Mouse (Mus musculus) midbrain, embryonic 11.5 days (tissue): ENCODE measurements around the gene Pih1d1. TPM values are rescaled to one million over a fixed set of nuclear protein-coding genes. Genes with fewer than 3 reads are reported as not detected.
A peak's percentile ranks its signal among the peaks of the same experiment; 100 is the strongest.
"Not testable (repeated sequence)": the region's sequence is repeated elsewhere in the genome, so short reads cannot be mapped to it uniquely, and the experiment has no call there.

ENCODE experiments used
- ATAC-seq: fragments of 200-750 bp; cut with Nextera tagmentation; 2 replicates; pipeline ENCODE4 v1.8.0; 2017; ENCODE audit warnings: moderate TSS enrichment, moderate library complexity; ENCODE audit not compliant: low FRiP score
- DNase-seq: peaks from one replicate; pipeline ENCODE4 v3.0.0; 2015; ENCODE audit warnings: low spot score; ENCODE audit errors: missing footprints
- H3K27ac ChIP-seq: fragments of 300-500 bp; sonication (generic); 2 replicates; pipeline ENCODE4 v1.5.1; 2014; ENCODE audit warnings: low read depth, low read length
- H3K27me3 ChIP-seq: fragments of 300-500 bp; sonication (generic); 2 replicates; pipeline ENCODE4 v1.6.1; 2014; ENCODE audit warnings: mild to moderate bottlenecking, low read length, moderate library complexity, mixed read lengths; ENCODE audit not compliant: control insufficient read depth, insufficient read depth
- H3K36me3 ChIP-seq: fragments of 300-500 bp; sonication (generic); 2 replicates; pipeline ENCODE4 v1.6.1; 2014; ENCODE audit warnings: mild to moderate bottlenecking, low read length, moderate library complexity, mixed read lengths; ENCODE audit not compliant: control insufficient read depth, insufficient read depth
- H3K4me1 ChIP-seq: fragments of 300-500 bp; sonication (generic); 2 replicates; pipeline ENCODE4 v1.6.1; 2014; ENCODE audit warnings: low read length; ENCODE audit not compliant: control insufficient read depth, insufficient read depth
- H3K4me2 ChIP-seq: fragments of 300-500 bp; sonication (generic); 2 replicates; pipeline ENCODE4 v1.6.1; 2014; ENCODE audit warnings: mild to moderate bottlenecking, moderate library complexity
- H3K4me3 ChIP-seq: fragments of 300-500 bp; sonication (generic); 2 replicates; pipeline ENCODE4 v1.5.1; 2014; ENCODE audit warnings: low read depth, low read length
- H3K9ac ChIP-seq: fragments of 300-500 bp; sonication (generic); 2 replicates; pipeline ENCODE4 v1.6.1; 2014; ENCODE audit warnings: low read length
- H3K9me3 ChIP-seq: fragments of 300-500 bp; sonication (generic); 2 replicates; pipeline ENCODE4 v1.6.1; 2016; ENCODE audit warnings: low read length; ENCODE audit not compliant: control insufficient read depth
- WGBS: fragments of 180-500 bp; shearing (Covaris S2); extraction: QIAGEN DNeasy Blood & Tissue Kit; methylation state at CpG from one replicate; pipeline ENCODE4 v1.1.7; 2014; 5-methylcytosine and 5-hydroxymethylcytosine counted together
- polyA plus RNA-seq: library from polyadenylated mRNA; unstranded; fragments of >200 nt; fragmentation: Nextera tagmentation; extraction: Ambion mirVana; gene quantifications from 2 replicates; pipeline ENCODE4 v1.2.1, GENCODE M21; 2014

Pih1d1 gene
- polyA plus RNA-seq, 1 experiment from 2014 or later: 105 TPM

GRCm38 (mm10) chr7:45151303-45151702, 2.8 kb upstream of the Pih1d1 start:
- Histone ChIP-seq H3K27me3 (no peaks in the 10 kb centered on the region), H3K36me3 (no peaks in the 10 kb centered on the region), H3K4me2 (no peak overlapping the region), H3K4me3 (no peak overlapping the region), H3K9ac (no peak overlapping the region), H3K27ac (no peak overlapping the region), H3K9me3 (no peaks in the 10 kb centered on the region), H3K4me1 (peaks cover 11% of the 10 kb centered on the region)
- ATAC-seq: no peak
- no peak for DNase-seq
- WGBS: 82% methylated on average over 11 of the region's 11 CpGs

GRCm38 (mm10) chr7:45153052-45153451, 1.1 kb upstream of the Pih1d1 start:
- 91% methylated on average over 2 of the region's 2 CpGs for WGBS
- H3K27ac ChIP-seq, H3K36me3 ChIP-seq, H3K27me3 ChIP-seq, H3K9ac ChIP-seq, DNase-seq, ATAC-seq, H3K9me3 ChIP-seq: not testable (repeated sequence)
- Histone ChIP-seq H3K4me1 (peaks cover 11% of the 10 kb centered on the region), H3K4me3 (peak overlapping the region; percentile 56; the same call in 1 of the 2 replicates), H3K4me2 (peak overlapping the region; percentile 73; the same call in 1 of the 2 replicates)

GRCm38 (mm10) chr7:45153586-45153985, 517 bp upstream of the Pih1d1 start:
- Histone ChIP-seq H3K27ac (peak overlapping the region; percentile 84), H3K9ac (peak overlapping the region; percentile 77), H3K27me3 (no peaks in the 10 kb centered on the region), H3K4me1 (peaks cover 11% of the 10 kb centered on the region), H3K4me2 (peak overlapping the region; percentile 73), H3K36me3 (no peaks in the 10 kb centered on the region), H3K4me3 (peak overlapping the region; percentile 56), H3K9me3 (no peaks in the 10 kb centered on the region)
- ATAC-seq: no peak
- no peak for DNase-seq
- 2% methylated on average over 5 of the region's 5 CpGs for WGBS

GRCm38 (mm10) chr7:45154993-45155514, 951 bp downstream of the Pih1d1 start:
- H3K9ac ChIP-seq: no peak overlapping the region
- H3K4me3 ChIP-seq: peak overlapping the region; percentile 56; the same call in 1 of the 2 replicates
- DNase-seq: peak; percentile 87
- H3K27ac ChIP-seq: no peak overlapping the region
- no peak; the same call in 1 of the 2 replicates for ATAC-seq
- H3K27me3 ChIP-seq: no peaks in the 10 kb centered on the region
- WGBS: 84% methylated on average over 12 of the region's 12 CpGs
- H3K4me1 ChIP-seq: peaks cover 8% of the 10 kb centered on the region; the same call in 1 of the 2 replicates
- H3K4me2 ChIP-seq: peak overlapping the region; percentile 31
- H3K9me3 ChIP-seq: no peaks in the 10 kb centered on the region
- no peaks in the 10 kb centered on the region; the same call in 1 of the 2 replicates for H3K36me3 ChIP-seq

- H3K36me3 ChIP-seq: no peaks in the 10 kb centered on the region; the same call in 1 of the 2 replicates
- no peak overlapping the region for H3K9ac ChIP-seq
- H3K4me2 ChIP-seq: no peak overlapping the region
- no peak for DNase-seq
- 80% methylated on average over 9 of the region's 9 CpGs for WGBS
- no peak overlapping the region for H3K4me3 ChIP-seq
- peaks cover 8% of the 10 kb centered on the region; the same call in 1 of the 2 replicates for H3K4me1 ChIP-seq
- ATAC-seq: no peak
- no peaks in the 10 kb centered on the region for H3K9me3 ChIP-seq
- H3K27ac ChIP-seq: no peak overlapping the region
- no peaks in the 10 kb centered on the region for H3K27me3 ChIP-seq
Observed at GRCm38 (mm10) chr7:45155590-45155989, 1.5 kb downstream of the Pih1d1 start.

- Histone ChIP-seq H3K4me1 (peaks cover 8% of the 10 kb centered on the region; the same call in 1 of the 2 replicates), H3K9me3 (no peaks in the 10 kb centered on the region), H3K9ac (no peak overlapping the region), H3K27me3 (no peaks in the 10 kb centered on the region), H3K27ac (no peak overlapping the region), H3K4me3 (no peak overlapping the region), H3K36me3 (no peaks in the 10 kb centered on the region; the same call in 1 of the 2 replicates), H3K4me2 (no peak overlapping the region)
- no peak for DNase-seq
- ATAC-seq: no peak
- 96% methylated on average over 15 of the region's 15 CpGs for WGBS
Observed at GRCm38 (mm10) chr7:45156206-45156605, 2.1 kb downstream of the Pih1d1 start.

GRCm38 (mm10) chr7:45157459-45157858, 3.4 kb downstream of the Pih1d1 start:
- Histone ChIP-seq H3K9ac (no peak overlapping the region), H3K4me2 (no peak overlapping the region), H3K36me3 (no peaks in the 10 kb centered on the region; the same call in 1 of the 2 replicates), H3K27me3 (no peaks in the 10 kb centered on the region), H3K9me3 (no peaks in the 10 kb centered on the region), H3K27ac (no peak overlapping the region), H3K4me1 (peaks cover 8% of the 10 kb centered on the region; the same call in 1 of the 2 replicates), H3K4me3 (no peak overlapping the region)
- ATAC-seq (no peak), DNase-seq (no peak)
- WGBS: 94% methylated on average over 14 of the region's 14 CpGs

GRCm38 (mm10) chr7:45158991-45159390, 4.9 kb downstream of the Pih1d1 start:
- Histone ChIP-seq H3K36me3 (no peaks in the 10 kb centered on the region; the same call in 1 of the 2 replicates), H3K27ac (no peak overlapping the region), H3K4me1 (peaks cover 6% of the 10 kb centered on the region), H3K4me2 (no peak overlapping the region), H3K27me3 (peaks cover 14% of the 10 kb centered on the region), H3K4me3 (no peak overlapping the region), H3K9ac (no peak overlapping the region), H3K9me3 (no peaks in the 10 kb centered on the region)
- ATAC-seq (no peak), DNase-seq (no peak)
- 92% methylated on average over 6 of the region's 6 CpGs for WGBS

GRCm38 (mm10) chr7:45160316-45160800, 6.3 kb downstream of the Pih1d1 start:
- Histone ChIP-seq H3K4me3 (no peak overlapping the region), H3K4me2 (no peak overlapping the region), H3K9me3 (no peaks in the 10 kb centered on the region), H3K9ac (no peak overlapping the region), H3K4me1 (peaks cover 5% of the 10 kb centered on the region), H3K27ac (no peak overlapping the region), H3K36me3 (no peaks in the 10 kb centered on the region; the same call in 1 of the 2 replicates), H3K27me3 (peaks cover 28% of the 10 kb centered on the region)
- ATAC-seq (no peak), DNase-seq (no peak)
- WGBS: 95% methylated on average over 6 of the region's 6 CpGs
